Mouse (Mus musculus) Patski (cell line): Measurements from ENCODE around the gene Hist1h2bg. TPM values are rescaled to one million over a fixed set of nuclear protein-coding genes. Genes with fewer than 3 reads are reported as not detected.

Source experiments
- ATAC-seq: fragments of 100-300 bp; one replicate; pipeline ENCODE4 v1.8.0; 2021
- CTCF ChIA-PET: fragments of 350-600 bp; sonication (Branson Sonifier 250); formaldehyde crosslinking; loops from one replicate; lab custom pipeline; 2022; ENCODE audit warnings: inconsistent platforms; lab: Charles Lee
- POLR2A ChIA-PET: fragments of 350-600 bp; sonication (Branson Sonifier 250); formaldehyde crosslinking; loops from one replicate; lab custom pipeline; 2022; ENCODE audit warnings: antibody characterized with exemption, inconsistent platforms; lab: Charles Lee
- DNase-seq: peaks from one replicate; pipeline ENCODE4 v3.0.0-alpha.2; 2011; ENCODE audit warnings: low read depth, low spot score
- H3K27me3 ChIP-seq: fragments of 371-371 bp; one replicate; pipeline ENCODE4 v1.5.1; 2021
- CTCF ChIP-seq: fragments of 100-300 bp; IDR thresholded peaks from one replicate; pipeline ENCODE4 v1.5.1; 2021
- in situ Hi-C: fragments of 300-500 bp; cut with MboI; formaldehyde crosslinking; loops from 3 replicates; pipeline ENCODE4 v1.11.1; 2018; ENCODE audit warnings: low pct_unique_long_range_greater_than_20kb, mixed read lengths
- polyA plus RNA-seq: library from polyadenylated mRNA; unstranded; gene quantifications from one replicate; pipeline ENCODE4 v1.2.3, GENCODE M21; 2021

Gene Hist1h2bg
- polyA plus RNA-seq, 1 experiment from 2014 or later, result 12.9 TPM

DNA sequence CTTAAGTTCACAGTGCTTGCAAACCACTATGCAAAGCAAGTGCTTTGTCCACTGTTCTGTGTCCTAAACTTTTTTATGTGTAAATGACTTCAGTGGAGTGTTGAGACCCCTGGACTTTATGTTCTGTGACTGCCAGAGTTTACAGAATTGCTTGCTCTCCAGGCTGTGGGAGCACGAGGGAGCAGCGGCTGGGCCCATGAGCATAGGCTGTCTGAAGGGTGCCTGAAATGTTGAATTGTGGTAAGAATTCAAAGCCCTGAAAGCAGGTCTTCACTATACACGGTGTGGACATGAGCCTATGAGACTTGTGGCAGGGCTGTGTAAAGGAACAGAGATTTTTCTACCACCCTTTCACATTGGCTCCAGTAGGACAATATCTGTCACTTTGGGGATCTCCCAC, 40.4 kb downstream of the Hist1h2bg start:
- POLR2A ChIA-PET, result no interaction called here
- in situ Hi-C loops, result no loop called here
- ATAC-seq (no peak), DNase-seq (no peak)
- no peak for TF ChIP-seq CTCF
- CTCF ChIA-PET, result no interaction called here
- H3K27me3 ChIP-seq, result no peaks in the 10 kb centered on the region

DNA sequence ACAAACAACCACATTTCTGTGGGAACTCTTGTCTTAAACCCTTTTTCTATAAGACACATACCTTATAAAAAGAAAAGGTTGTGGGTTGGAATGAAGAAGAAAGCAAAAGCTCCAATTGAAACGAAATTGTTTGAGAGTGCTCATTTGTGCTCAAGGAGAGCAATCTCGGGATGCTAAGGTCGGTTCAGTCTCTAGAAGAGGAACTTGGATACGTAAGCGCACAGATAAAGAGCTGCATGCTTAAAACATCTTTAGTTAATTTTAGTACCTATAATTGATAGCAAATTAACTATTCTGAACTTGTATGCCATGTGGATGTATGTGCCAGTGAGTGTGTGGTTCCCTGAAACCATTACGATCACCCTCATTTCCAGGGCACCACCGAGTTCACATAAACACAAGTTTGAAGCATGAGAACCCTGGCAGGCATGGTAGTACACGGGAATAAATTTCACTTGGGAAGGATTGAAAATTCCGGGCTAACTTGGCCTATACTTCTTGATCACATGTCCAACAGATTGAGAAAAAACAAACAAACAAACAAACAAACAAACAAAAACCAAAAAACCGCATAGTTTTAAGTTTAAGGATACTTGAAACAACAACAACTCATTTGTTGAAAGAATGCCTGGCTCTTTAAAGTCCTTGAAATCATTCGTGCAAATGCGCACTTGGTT, 49.0 kb downstream of the Hist1h2bg start:
- CTCF ChIA-PET, result interaction anchor here (1.3 to 1.4 kb wide), 4 partner anchors 10 to 37 kb away, joined by 3 to 4 read pairs (median 4); no protein-coding TSS in a partner anchor
- POLR2A ChIA-PET, result interaction anchor here (0.8 to 2.0 kb wide), 2 partner anchors 11 to 36 kb away, joined by 4 to 7 read pairs; no protein-coding TSS in a partner anchor
- no peak for DNase-seq
- in situ Hi-C loops, result loop anchor here (10.0 kb wide), 1 partner anchor 115 kb away; the partner anchor contains the start of gene Hist1h1c
- ATAC-seq, result no peak
- no peaks in the 10 kb centered on the region for H3K27me3 ChIP-seq
- TF ChIP-seq CTCF, result no peak

DNA sequence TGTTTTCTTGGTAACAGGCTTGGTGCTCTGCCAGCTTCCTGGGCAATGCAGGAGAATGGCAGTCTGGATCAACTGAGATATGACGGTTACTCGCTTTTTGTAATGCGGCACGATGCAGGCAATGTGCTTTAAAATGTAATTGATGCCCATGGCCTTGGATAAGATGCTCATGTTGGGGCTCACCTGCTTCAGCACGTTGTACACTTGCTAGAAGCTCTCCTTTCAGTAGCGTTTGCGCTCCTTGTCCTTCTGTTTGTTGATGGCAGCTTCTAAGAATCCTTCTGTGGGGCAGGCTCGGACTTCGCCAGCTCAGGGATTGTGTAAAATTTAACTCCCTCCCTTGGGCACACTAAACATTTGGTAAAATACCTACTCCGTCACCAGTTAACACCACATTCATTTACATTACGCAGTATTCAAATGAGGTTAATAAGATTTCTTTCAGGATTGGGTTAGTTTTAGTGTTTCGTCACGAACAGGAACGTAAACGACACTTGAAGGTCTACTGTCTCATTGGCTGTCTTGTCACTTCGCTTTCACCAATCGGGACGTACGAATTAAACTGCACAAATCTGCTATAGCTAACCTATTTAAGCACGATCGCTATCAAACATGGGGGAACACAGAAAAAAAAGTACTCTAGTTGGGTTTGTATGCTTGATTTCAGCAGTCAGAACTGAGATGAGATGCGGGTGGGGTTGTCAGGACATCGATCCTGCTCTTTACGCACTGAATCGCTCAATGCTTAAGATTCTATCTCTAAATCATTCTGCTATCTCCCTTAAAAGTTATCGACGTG, 49.7 kb downstream of the Hist1h2bg start, which contains the start of gene Hist1h2be:
Gene Hist1h2be (minus strand): TSS at position 392 of the 799 bp plus-strand sequence.
- TF ChIP-seq CTCF, result no peak
- DNase-seq (peak; percentile 81), ATAC-seq (peak; percentile 73)
- no peaks in the 10 kb centered on the region for H3K27me3 ChIP-seq
- in situ Hi-C loops, result loop anchor here (10.0 kb wide), 1 partner anchor 114 kb away; the partner anchor contains the start of gene Hist1h1c
- POLR2A ChIA-PET, result interaction anchor here (0.8 to 2.0 kb wide), 6 partner anchors 11 to 129 kb away, joined by 3 to 7 read pairs (median 4); no protein-coding TSS in a partner anchor
- CTCF ChIA-PET, result interaction anchor here (0.7 to 1.7 kb wide), 7 partner anchors 10 to 80 kb away, joined by 3 to 5 read pairs (median 3); no protein-coding TSS in a partner anchor

Other genes with a start within 250 kb of the Hist1h2bg start
- gene Zfp322a, start 202.2 kb upstream of the Hist1h2bg start, polyA plus RNA-seq, result 19.9 TPM
- gene Abt1, start 147.5 kb upstream of the Hist1h2bg start, polyA plus RNA-seq, result 8.3 TPM
- gene Btn1a1, start 105.5 kb upstream of the Hist1h2bg start, polyA plus RNA-seq, result 0.06 TPM
- 0.23 TPM for gene Btn2a2, start 82.5 kb upstream of the Hist1h2bg start, polyA plus RNA-seq
- 7.0 TPM for gene Hist1h4h, start 40.3 kb upstream of the Hist1h2bg start, polyA plus RNA-seq
- gene Hist1h2af, start 37.5 kb upstream of the Hist1h2bg start, polyA plus RNA-seq, result 1.3 TPM
- 1.7 TPM for gene Hist1h3g, start 36.0 kb upstream of the Hist1h2bg start, polyA plus RNA-seq
- gene Hist1h2bh, start 28.0 kb upstream of the Hist1h2bg start, polyA plus RNA-seq, result 2.1 TPM
- gene Hist1h3f, start 27.3 kb upstream of the Hist1h2bg start, polyA plus RNA-seq, result 0.49 TPM
- gene Hist1h4f, start 19.7 kb upstream of the Hist1h2bg start, polyA plus RNA-seq, result not detected
- gene Hist1h1d, start 18.1 kb upstream of the Hist1h2bg start, polyA plus RNA-seq, result 2.1 TPM
- gene Hist1h3e, start 9.0 kb upstream of the Hist1h2bg start, polyA plus RNA-seq, result 0.56 TPM
- 0.72 TPM for gene Hist1h2ae, start 176 bp upstream of the Hist1h2bg start, polyA plus RNA-seq
- 2.0 TPM for gene Hist1h2bf, start 2.8 kb downstream of the Hist1h2bg start, polyA plus RNA-seq
- 1.0 TPM for gene Hist1h2ad, start 3.0 kb downstream of the Hist1h2bg start, polyA plus RNA-seq
- gene Hist1h3d, start 4.4 kb downstream of the Hist1h2bg start, polyA plus RNA-seq, result 1.4 TPM
- gene Hist1h4d, start 10.2 kb downstream of the Hist1h2bg start, polyA plus RNA-seq, result 0.36 TPM
- 2.9 TPM for gene Hist1h2be, start 49.7 kb downstream of the Hist1h2bg start, polyA plus RNA-seq
- gene Hist1h1e, start 51.2 kb downstream of the Hist1h2bg start, polyA plus RNA-seq, result 1.6 TPM
- 0.92 TPM for gene Hist1h2ac, start 112.6 kb downstream of the Hist1h2bg start, polyA plus RNA-seq
- 60.2 TPM for gene Hist1h2bc, start 112.8 kb downstream of the Hist1h2bg start, polyA plus RNA-seq
- 4.6 TPM for gene Hist1h1t, start 124.4 kb downstream of the Hist1h2bg start, polyA plus RNA-seq
- 0.36 TPM for gene Hist1h4c, start 127.1 kb downstream of the Hist1h2bg start, polyA plus RNA-seq
- gene Hfe, start 139.5 kb downstream of the Hist1h2bg start, polyA plus RNA-seq, result 5.8 TPM
- 245 TPM for gene Hist1h1c, start 167.4 kb downstream of the Hist1h2bg start, polyA plus RNA-seq
- 0.73 TPM for gene Hist1h3c, start 174.2 kb downstream of the Hist1h2bg start, polyA plus RNA-seq
- 0.41 TPM for gene Hist1h2bb, start 175.3 kb downstream of the Hist1h2bg start, polyA plus RNA-seq
- gene Hist1h2ab, start 179.7 kb downstream of the Hist1h2bg start, polyA plus RNA-seq, result 0.40 TPM
- 0.65 TPM for gene Hist1h3b, start 180.9 kb downstream of the Hist1h2bg start, polyA plus RNA-seq
- 2.0 TPM for gene Hist1h4b, start 185.6 kb downstream of the Hist1h2bg start, polyA plus RNA-seq
- gene Hist1h4a, start 189.8 kb downstream of the Hist1h2bg start, polyA plus RNA-seq, result 0.13 TPM
- gene Hist1h3a, start 191.0 kb downstream of the Hist1h2bg start, polyA plus RNA-seq, result 0.18 TPM
- gene Hist1h1a, start 192.3 kb downstream of the Hist1h2bg start, polyA plus RNA-seq, result 1.2 TPM
- not detected for gene Trim38, start 198.5 kb downstream of the Hist1h2bg start, polyA plus RNA-seq
- gene Slc17a2, start 235.6 kb downstream of the Hist1h2bg start, polyA plus RNA-seq, result not detected